Mouse (Mus musculus) right cerebral cortex, adult 2 months (tissue): ENCODE measurements around the gene Gm16181.

Experiments used
- DNase-seq, 2 experiments: peaks; one replicate each; pipeline ENCODE4 v3.0.0; 2021 to 2022; ENCODE audit warnings: low spot score in 2 of 2

Gm16181 gene

GRCm38 (mm10) chr17:35249451-35250197, 29.0 kb downstream of the Gm16181 start:
- no peak for DNase-seq

- no peak for DNase-seq
Measured at GRCm38 (mm10) chr17:35250348-35251120, 29.9 kb downstream of the Gm16181 start.

GRCm38 (mm10) chr17:35251162-35251719, 30.6 kb downstream of the Gm16181 start:
- no peak for DNase-seq

GRCm38 (mm10) chr17:35251981-35252380, 31.3 kb downstream of the Gm16181 start:
- no peak for DNase-seq

GRCm38 (mm10) chr17:35252619-35253292, 32.1 kb downstream of the Gm16181 start:
- no peak for DNase-seq

- no peak for DNase-seq
Measured at GRCm38 (mm10) chr17:35253293-35254093, 32.9 kb downstream of the Gm16181 start.

GRCm38 (mm10) chr17:35254241-35255098, 33.8 kb downstream of the Gm16181 start:
- peak in 1 of 2 experiments; percentile 64 for DNase-seq

GRCm38 (mm10) chr17:35255301-35255700, 34.7 kb downstream of the Gm16181 start:
- no peak for DNase-seq

GRCm38 (mm10) chr17:35255704-35256103, 35.1 kb downstream of the Gm16181 start:
- DNase-seq: no peak

GRCm38 (mm10) chr17:35257378-35257777, 36.7 kb downstream of the Gm16181 start:
- no peak for DNase-seq

- DNase-seq: peak; percentile 95 to 96
Measured at GRCm38 (mm10) chr17:35257824-35258491, 37.3 kb downstream of the Gm16181 start.

- DNase-seq: no peak
Measured at GRCm38 (mm10) chr17:35258492-35259478, 38.2 kb downstream of the Gm16181 start.

- DNase-seq: no peak
Measured at GRCm38 (mm10) chr17:35259621-35260020, 39.0 kb downstream of the Gm16181 start.

- no peak for DNase-seq
Measured at GRCm38 (mm10) chr17:35261651-35262050, 41.0 kb downstream of the Gm16181 start.

GRCm38 (mm10) chr17:35262664-35263522, 42.3 kb downstream of the Gm16181 start, which contains the start of gene H2-D1:
Gene H2-D1 (plus strand): TSS chr17:35262730.
- DNase-seq: peak; percentile 97 to 99

GRCm38 (mm10) chr17:35263523-35263883, 42.9 kb downstream of the Gm16181 start:
- DNase-seq: no peak

- DNase-seq: no peak
Measured at GRCm38 (mm10) chr17:35267399-35268086, 46.9 kb downstream of the Gm16181 start.
